Mouse (Mus musculus): Measurements from ENCODE around the gene Pik3c2a.
A peak's percentile ranks its signal among the peaks of the same experiment; 100 is the strongest.

Pik3c2a gene

GRCm38 (mm10) chr7:116294961-116295360, 148.3 kb downstream of the Pik3c2a start:
- DNase-seq: peak in 1 of 2 experiments; percentile 47

- DNase-seq: no peak
Measured at GRCm38 (mm10) chr7:116292377-116292776, 150.9 kb downstream of the Pik3c2a start.

GRCm38 (mm10) chr7:116290559-116290958, 152.7 kb downstream of the Pik3c2a start:
- peak in 1 of 2 experiments; percentile 36 for DNase-seq

- DNase-seq: peak in 1 of 2 experiments; percentile 52
Measured at GRCm38 (mm10) chr7:116288996-116289395, 154.3 kb downstream of the Pik3c2a start.

GRCm38 (mm10) chr7:116287959-116288358, 155.3 kb downstream of the Pik3c2a start:
- DNase-seq: no peak

Data from kidney, postnatal 4 days (tissue).